Mouse (Mus musculus) lung, embryonic 14.5 days (tissue): ENCODE results near the gene Plaur. TPM values are rescaled to one million over a fixed set of nuclear protein-coding genes. Genes with fewer than 3 reads are reported as not detected.

ENCODE experiments used
- ATAC-seq: fragments of 200-750 bp; cut with Nextera tagmentation; 2 replicates; pipeline ENCODE4 v1.8.0; 2017; ENCODE audit warnings: mild to moderate bottlenecking, moderate TSS enrichment, moderate library complexity; ENCODE audit not compliant: insufficient read depth
- DNase-seq: peaks from one replicate; pipeline ENCODE4 v3.0.0-alpha.2; 2015
- H3K27ac ChIP-seq: fragments of 300-500 bp; sonication (generic); 2 replicates; pipeline ENCODE4 v1.5.1; 2014; ENCODE audit warnings: low read depth, mild to moderate bottlenecking, moderate library complexity
- H3K27me3 ChIP-seq: fragments of 300-500 bp; sonication (generic); 2 replicates; pipeline ENCODE4 v1.6.1; 2014; ENCODE audit warnings: low read length, control low read depth; ENCODE audit not compliant: insufficient read depth
- H3K36me3 ChIP-seq: fragments of 300-500 bp; sonication (generic); 2 replicates; pipeline ENCODE4 v1.6.1; 2014; ENCODE audit warnings: control low read depth; ENCODE audit not compliant: insufficient read depth
- H3K4me1 ChIP-seq: fragments of 300-500 bp; sonication (generic); 2 replicates; pipeline ENCODE4 v1.6.1; 2014; ENCODE audit warnings: antibody characterized with exemption, control low read depth; ENCODE audit not compliant: insufficient read depth
- H3K4me2 ChIP-seq: fragments of 300-500 bp; sonication (generic); 2 replicates; pipeline ENCODE4 v1.6.1; 2014; ENCODE audit warnings: mild to moderate bottlenecking
- H3K4me3 ChIP-seq: fragments of 300-500 bp; sonication (generic); 2 replicates; pipeline ENCODE4 v1.5.1; 2014; ENCODE audit warnings: low read depth, low read length
- H3K9ac ChIP-seq: fragments of 300-500 bp; sonication (generic); 2 replicates; pipeline ENCODE4 v1.6.1; 2014
- H3K9me3 ChIP-seq: fragments of 300-500 bp; sonication (generic); 2 replicates; pipeline ENCODE4 v1.6.1; 2016; ENCODE audit warnings: low read depth, low read length, control low read depth
- CTCF ChIP-seq: IDR thresholded peaks from 2 replicates; pipeline ENCODE4 v1.5.1; 2016; ENCODE audit warnings: antibody characterized with exemption, low read depth
- WGBS: fragments of 180-500 bp; shearing (Covaris S2); extraction: QIAGEN DNeasy Blood & Tissue Kit; methylation state at CpG from one replicate; pipeline ENCODE4 v1.1.7; 2014; 5-methylcytosine and 5-hydroxymethylcytosine counted together
- polyA plus RNA-seq: library from polyadenylated mRNA; unstranded; fragments of >200 nt; fragmentation: Nextera tagmentation; extraction: Ambion mirVana; gene quantifications from 2 replicates; pipeline ENCODE4 v1.2.1, GENCODE M21; 2014

Plaur gene
- polyA plus RNA-seq, 1 experiment from 2014 or later, result 18.1 TPM

- DNase-seq (no peak), ATAC-seq (no peak)
- H3K4me2 ChIP-seq, result no peak overlapping the region
- no peak overlapping the region for H3K9ac ChIP-seq
- peaks cover 18% of the 10 kb centered on the region; the same call in 1 of the 2 replicates for H3K4me1 ChIP-seq
- no peak overlapping the region for H3K27ac ChIP-seq
- no peak overlapping the region for H3K4me3 ChIP-seq
- no peaks in the 10 kb centered on the region for H3K9me3 ChIP-seq
- WGBS, result 68% methylated on average over 5 of the region's 5 CpGs
- TF ChIP-seq CTCF, result no peak
- no peaks in the 10 kb centered on the region for H3K36me3 ChIP-seq
- H3K27me3 ChIP-seq, result no peaks in the 10 kb centered on the region
Observed at GRCm38 (mm10) chr7:24459440-24459839, 2.8 kb upstream of the Plaur start.

DNA sequence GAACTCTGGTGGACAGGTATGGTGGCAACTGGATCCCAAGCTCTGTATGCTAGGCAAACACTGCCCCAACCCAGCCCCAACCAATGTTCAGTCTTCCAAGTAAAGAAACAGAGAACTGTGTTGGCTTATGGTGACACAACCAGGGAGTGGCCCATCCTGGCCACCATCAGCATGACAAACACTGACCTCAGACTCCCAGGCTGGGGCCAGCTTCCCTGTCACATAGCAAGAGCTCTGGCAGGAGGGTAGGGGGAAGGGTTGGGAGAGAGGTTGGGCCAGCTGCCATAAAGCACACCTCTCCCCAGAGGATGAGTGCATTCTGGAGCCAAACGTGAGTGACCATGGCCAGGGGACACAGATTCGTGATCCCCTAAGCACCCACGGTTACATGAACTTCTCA lies 2.4 kb upstream of the Plaur start:
- H3K27me3 ChIP-seq, result no peaks in the 10 kb centered on the region
- no peak overlapping the region for H3K4me3 ChIP-seq
- H3K27ac ChIP-seq, result no peak overlapping the region
- ATAC-seq, result no peak
- 45% methylated on average over 3 of the region's 3 CpGs for WGBS
- no peaks in the 10 kb centered on the region for H3K36me3 ChIP-seq
- no peak overlapping the region for H3K9ac ChIP-seq
- no peak for TF ChIP-seq CTCF
- no peak for DNase-seq
- no peaks in the 10 kb centered on the region for H3K9me3 ChIP-seq
- H3K4me1 ChIP-seq, result peaks cover 18% of the 10 kb centered on the region; the same call in 1 of the 2 replicates
- no peak overlapping the region for H3K4me2 ChIP-seq

DNA sequence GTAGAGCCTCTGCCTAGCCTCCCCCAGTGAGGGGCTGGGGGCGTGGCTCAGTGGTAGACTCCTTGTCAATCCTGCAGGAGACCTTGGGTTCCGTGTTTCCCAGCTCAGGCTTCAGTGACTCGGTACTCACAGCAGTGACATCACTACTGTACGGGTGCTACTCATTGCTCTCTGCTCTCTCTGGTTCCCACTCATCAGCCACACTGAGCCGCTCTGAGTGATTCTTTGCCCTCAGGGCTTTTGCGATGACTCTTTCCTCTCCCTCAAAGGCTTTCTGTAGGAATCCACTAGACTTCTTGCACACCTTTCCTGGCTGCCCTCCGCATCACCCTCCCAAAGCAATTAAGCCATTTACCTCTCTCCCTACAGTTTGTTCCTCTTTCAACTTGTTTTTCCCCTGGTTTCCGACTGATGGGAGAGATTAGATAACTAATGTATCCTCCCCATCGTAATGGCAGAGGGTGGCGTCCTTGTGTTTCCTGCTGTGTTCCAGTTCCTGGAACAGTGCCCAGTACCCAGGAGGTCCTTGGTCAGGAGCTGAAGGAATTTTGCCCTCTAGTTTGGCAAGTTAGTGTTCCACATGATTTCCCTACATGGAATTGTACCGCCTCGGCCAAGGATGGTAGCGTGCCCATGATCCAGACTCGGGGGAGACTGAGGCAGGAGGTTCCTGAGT lies 770 bp upstream of the Plaur start:
- Histone ChIP-seq H3K9me3 (no peaks in the 10 kb centered on the region), H3K4me1 (peaks cover 18% of the 10 kb centered on the region; the same call in 1 of the 2 replicates), H3K9ac (no peak overlapping the region), H3K4me3 (no peak overlapping the region), H3K27ac (peak overlapping the region; percentile 0; the same call in 1 of the 2 replicates), H3K27me3 (no peaks in the 10 kb centered on the region), H3K36me3 (0 out of 2 replicates have a peak, but pooled peaks cover 5% of the 10 kb centered on the region), H3K4me2 (no peak overlapping the region; the same call in 1 of the 2 replicates)
- ATAC-seq, result peak; percentile 7; the same call in 1 of the 2 replicates
- WGBS, result 38% methylated on average over 13 of the region's 14 CpGs
- peak; percentile 73 for DNase-seq
- no peak for TF ChIP-seq CTCF

- H3K4me3 ChIP-seq, result no peak overlapping the region
- no peak overlapping the region for H3K9ac ChIP-seq
- H3K27ac ChIP-seq, result no peak overlapping the region
- 89% methylated on average over 6 of the region's 6 CpGs for WGBS
- DNase-seq, result no peak
- H3K4me1 ChIP-seq, result peaks cover 7% of the 10 kb centered on the region; the same call in 1 of the 2 replicates
- no peak for TF ChIP-seq CTCF
- no peaks in the 10 kb centered on the region for H3K27me3 ChIP-seq
- H3K4me2 ChIP-seq, result no peak overlapping the region
- no peaks in the 10 kb centered on the region for H3K9me3 ChIP-seq
- ATAC-seq, result no peak
- peaks cover 12% of the 10 kb centered on the region; the same call in 1 of the 2 replicates for H3K36me3 ChIP-seq
Observed at GRCm38 (mm10) chr7:24466835-24467234, 4.6 kb downstream of the Plaur start.

- no peak overlapping the region for H3K4me3 ChIP-seq
- WGBS, result 84% methylated on average over 5 of the region's 5 CpGs
- TF ChIP-seq CTCF, result no peak
- no peaks in the 10 kb centered on the region; the same call in 1 of the 2 replicates for H3K9me3 ChIP-seq
- no peak overlapping the region for H3K9ac ChIP-seq
- ATAC-seq, result no peak
- H3K4me2 ChIP-seq, result no peak overlapping the region
- no peak for DNase-seq
- peaks cover 3% of the 10 kb centered on the region; the same call in 1 of the 2 replicates for H3K4me1 ChIP-seq
- H3K27me3 ChIP-seq, result no peaks in the 10 kb centered on the region
- no peak overlapping the region for H3K27ac ChIP-seq
- peaks cover 22% of the 10 kb centered on the region for H3K36me3 ChIP-seq
Observed at GRCm38 (mm10) chr7:24467886-24468285, 5.6 kb downstream of the Plaur start.

GRCm38 (mm10) chr7:24469126-24469525 lies 6.8 kb downstream of the Plaur start:
- Histone ChIP-seq H3K9ac (no peak overlapping the region), H3K27ac (no peak overlapping the region), H3K4me2 (no peak overlapping the region), H3K4me1 (no peaks in the 10 kb centered on the region; the same call in 1 of the 2 replicates), H3K9me3 (no peaks in the 10 kb centered on the region; the same call in 1 of the 2 replicates), H3K27me3 (no peaks in the 10 kb centered on the region), H3K36me3 (peaks cover 23% of the 10 kb centered on the region), H3K4me3 (no peak overlapping the region)
- ATAC-seq (no peak), DNase-seq (peak; percentile 27)
- peak; percentile 60 for TF ChIP-seq CTCF
- 84% methylated on average over 3 of the region's 3 CpGs for WGBS

DNA sequence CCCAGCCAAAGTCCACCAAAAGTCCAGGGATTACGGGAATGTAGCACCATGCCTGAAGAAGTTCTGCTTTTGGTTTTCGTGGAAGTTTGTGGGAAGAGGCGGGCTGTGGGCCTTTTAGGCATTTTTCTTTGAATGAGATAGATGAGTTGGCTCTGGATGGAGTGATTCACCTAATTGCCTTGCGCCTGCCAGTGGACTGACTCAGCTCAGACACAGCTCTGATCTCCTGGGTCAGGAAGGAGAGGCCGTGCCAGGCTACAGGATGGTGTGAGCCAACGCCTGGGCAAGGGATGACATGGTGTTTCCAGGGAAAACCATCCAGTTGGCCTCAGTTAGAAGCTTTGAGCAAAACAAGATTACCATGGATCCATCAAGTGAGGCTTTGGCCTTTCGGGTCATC lies 8.1 kb downstream of the Plaur start:
- no peak overlapping the region for H3K27ac ChIP-seq
- no peaks in the 10 kb centered on the region for H3K27me3 ChIP-seq
- H3K4me2 ChIP-seq, result no peak overlapping the region
- H3K9ac ChIP-seq, result no peak overlapping the region
- WGBS, result 89% methylated on average over 7 of the region's 7 CpGs
- no peaks in the 10 kb centered on the region; the same call in 1 of the 2 replicates for H3K9me3 ChIP-seq
- H3K4me3 ChIP-seq, result no peak overlapping the region
- peaks cover 27% of the 10 kb centered on the region for H3K36me3 ChIP-seq
- no peaks in the 10 kb centered on the region for H3K4me1 ChIP-seq
- ATAC-seq, result no peak
- DNase-seq, result no peak
- no peak for TF ChIP-seq CTCF
